Mouse (Mus musculus) forebrain, embryonic 14.5 days (tissue): ENCODE measurements around the gene Opalin. TPM values are rescaled to one million over a fixed set of nuclear protein-coding genes. Genes with fewer than 3 reads are reported as not detected.

ENCODE experiments used
- ATAC-seq: fragments of 200-750 bp; cut with Nextera tagmentation; 2 replicates; pipeline ENCODE4 v1.8.0; 2017; ENCODE audit warnings: mild to moderate bottlenecking, moderate library complexity
- DNase-seq: peaks from one replicate; pipeline ENCODE4 v3.0.0-alpha.2; 2015; ENCODE audit warnings: low spot score
- H3K27ac ChIP-seq: fragments of 300-500 bp; sonication (generic); 2 replicates; pipeline ENCODE4 v1.5.1; 2014; ENCODE audit warnings: low read depth, mild to moderate bottlenecking, control low read depth, low read length, moderate library complexity
- H3K27me3 ChIP-seq: fragments of 300-500 bp; sonication (generic); replicated peaks from 2 replicates; pipeline ENCODE4 v1.6.1; 2014; ENCODE audit warnings: low read length, control low read depth, mixed read lengths; ENCODE audit not compliant: control insufficient read depth, insufficient read depth
- H3K36me3 ChIP-seq: fragments of 300-500 bp; sonication (generic); 2 replicates; pipeline ENCODE4 v1.6.1; 2014; ENCODE audit warnings: low read length, control low read depth; ENCODE audit not compliant: control insufficient read depth, insufficient read depth
- H3K4me1 ChIP-seq: fragments of 300-500 bp; sonication (generic); 2 replicates; pipeline ENCODE4 v1.6.1; 2014; ENCODE audit warnings: antibody characterized with exemption, low read length, control low read depth; ENCODE audit not compliant: control insufficient read depth, insufficient read depth
- H3K4me2 ChIP-seq: fragments of 300-500 bp; sonication (generic); 2 replicates; pipeline ENCODE4 v1.6.1; 2014; ENCODE audit warnings: mild to moderate bottlenecking, control low read depth, low read length
- H3K4me3 ChIP-seq: fragments of 300-500 bp; sonication (generic); 2 replicates; pipeline ENCODE4 v1.5.1; 2014; ENCODE audit warnings: low read depth, low read length, control low read depth
- H3K9ac ChIP-seq: fragments of 300-500 bp; sonication (generic); 2 replicates; pipeline ENCODE4 v1.6.1; 2014; ENCODE audit warnings: mild to moderate bottlenecking, low read length, control low read depth, moderate library complexity
- H3K9me3 ChIP-seq: fragments of 300-500 bp; sonication (generic); replicated peaks from 2 replicates; pipeline ENCODE4 v1.6.1; 2016; ENCODE audit warnings: low read length, control low read depth, mixed read lengths; ENCODE audit not compliant: control insufficient read depth
- WGBS: fragments of 180-500 bp; shearing (Covaris S2); extraction: QIAGEN DNeasy Blood & Tissue Kit; methylation state at CpG from one replicate; pipeline ENCODE4 v1.1.7; 2014; 5-methylcytosine and 5-hydroxymethylcytosine counted together
- polyA plus RNA-seq: library from polyadenylated mRNA; unstranded; fragments of >200 nt; fragmentation: Nextera tagmentation; extraction: Ambion mirVana; gene quantifications from 2 replicates; pipeline ENCODE4 v1.2.1, GENCODE M21; 2014

The Opalin gene
- polyA plus RNA-seq: not detected in 2 replicates

DNA sequence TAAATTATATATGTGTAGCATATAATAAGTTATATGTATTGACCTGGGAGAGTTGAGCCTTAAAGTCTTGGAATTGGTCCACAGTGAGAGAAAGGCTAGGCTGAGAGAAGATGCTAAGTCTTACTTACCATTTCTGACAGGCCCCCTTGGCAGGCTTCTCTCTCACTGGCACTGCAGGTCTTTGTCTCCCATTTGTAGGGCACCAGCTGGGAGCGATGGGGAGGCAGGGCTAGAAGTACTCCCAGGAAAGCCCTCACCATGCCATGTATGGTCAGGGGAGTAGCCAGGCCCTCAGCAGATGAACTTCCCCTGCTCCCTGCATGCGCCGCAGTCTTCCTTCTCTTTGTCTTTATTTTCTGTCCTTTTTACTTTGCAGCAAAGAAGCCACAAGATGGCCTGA, at the start of gene Opalin:
Gene Opalin, minus strand, starts transcription at position 208 of the 400 bp plus-strand sequence.
- no peaks in the 10 kb centered on the region for H3K27me3 ChIP-seq
- H3K9me3 ChIP-seq: no peaks in the 10 kb centered on the region
- H3K27ac ChIP-seq: no peak within 1 kb of the TSS
- no peak within 1 kb of the TSS for H3K4me3 ChIP-seq
- H3K4me2 ChIP-seq: no peak within 1 kb of the TSS
- peaks cover 8% of the 10 kb centered on the region for H3K4me1 ChIP-seq
- no peak for ATAC-seq
- peak; percentile 26 for DNase-seq
- H3K36me3 ChIP-seq: no peaks in the 10 kb centered on the region
- WGBS: 89% methylated on average over 3 of the region's 3 CpGs
- H3K9ac ChIP-seq: no peak within 1 kb of the TSS

DNA sequence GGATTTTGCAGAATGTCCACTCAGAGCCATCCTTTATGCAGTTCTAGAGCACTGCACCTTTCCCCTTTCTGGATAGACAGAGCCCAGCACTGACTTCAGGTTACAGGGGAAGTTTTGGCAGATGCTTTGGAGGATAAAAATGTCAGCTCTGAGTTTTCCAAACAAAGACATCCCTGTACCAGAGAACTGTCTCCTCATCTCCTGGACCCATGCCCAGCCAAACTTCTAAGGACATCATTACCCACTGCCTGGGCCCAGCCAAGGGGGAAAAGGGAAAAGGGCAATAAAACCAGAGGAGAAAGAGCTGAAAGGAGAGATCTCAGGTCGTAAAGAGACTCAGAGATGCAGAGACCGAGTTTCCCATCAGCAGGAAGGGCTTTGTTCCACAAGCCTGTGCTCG, 46.1 kb upstream of the Opalin start:
- Histone ChIP-seq H3K4me3 (no peak overlapping the region), H3K4me2 (no peak overlapping the region), H3K9me3 (no peaks in the 10 kb centered on the region), H3K4me1 (no peaks in the 10 kb centered on the region), H3K27me3 (no peaks in the 10 kb centered on the region), H3K27ac (no peak overlapping the region), H3K36me3 (no peaks in the 10 kb centered on the region), H3K9ac (no peak overlapping the region)
- no peak for ATAC-seq
- DNase-seq: no peak
- WGBS: 10% methylated on average over 3 of the region's 3 CpGs

GRCm38 (mm10) chr19:41119924-41120323, 43.0 kb upstream of the Opalin start:
- Histone ChIP-seq H3K27me3 (no peaks in the 10 kb centered on the region), H3K27ac (no peak overlapping the region), H3K4me3 (no peak overlapping the region), H3K9ac (no peak overlapping the region), H3K36me3 (no peaks in the 10 kb centered on the region), H3K4me2 (no peak overlapping the region), H3K9me3 (no peaks in the 10 kb centered on the region), H3K4me1 (peaks cover 2% of the 10 kb centered on the region; the same call in 1 of the 2 replicates)
- ATAC-seq (0 out of 2 replicates have a peak, but pooled peaks have one; percentile 12), DNase-seq (peak; percentile 46)
- WGBS: 77% methylated on average over 13 of the region's 13 CpGs

GRCm38 (mm10) chr19:41118346-41118745, 41.4 kb upstream of the Opalin start:
- Histone ChIP-seq H3K4me2 (no peak overlapping the region), H3K27me3 (no peaks in the 10 kb centered on the region), H3K4me3 (no peak overlapping the region), H3K9me3 (no peaks in the 10 kb centered on the region), H3K27ac (no peak overlapping the region), H3K4me1 (peaks cover 13% of the 10 kb centered on the region), H3K9ac (no peak overlapping the region), H3K36me3 (no peaks in the 10 kb centered on the region)
- no peak for DNase-seq
- WGBS: 71% methylated on average over 6 of the region's 6 CpGs
- ATAC-seq: no peak

DNA sequence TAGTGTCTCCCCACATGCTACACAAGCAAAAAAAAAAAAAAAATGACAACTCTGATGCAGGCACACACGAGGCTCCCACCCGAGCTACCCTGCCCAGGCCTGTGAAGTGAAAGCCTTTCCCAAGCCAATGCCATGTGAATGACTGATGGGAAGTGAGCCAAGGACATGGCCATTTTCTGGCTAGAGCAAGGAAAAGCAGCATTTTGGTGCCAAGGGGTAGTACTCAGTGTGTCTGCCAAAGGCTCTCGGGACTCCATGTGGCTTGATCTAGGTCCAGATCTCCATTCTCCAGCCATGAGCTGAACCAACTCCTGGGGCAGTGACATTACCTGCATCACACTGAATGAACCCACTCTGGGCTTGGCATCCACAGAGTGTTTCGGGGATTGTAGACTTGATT, 40.4 kb upstream of the Opalin start:
- peak; percentile 64 for DNase-seq
- Histone ChIP-seq H3K27me3 (no peaks in the 10 kb centered on the region), H3K9ac (no peak overlapping the region), H3K4me2 (no peak overlapping the region), H3K27ac (no peak overlapping the region), H3K4me3 (no peak overlapping the region), H3K4me1 (peaks cover 18% of the 10 kb centered on the region), H3K9me3 (no peaks in the 10 kb centered on the region), H3K36me3 (no peaks in the 10 kb centered on the region)
- 58% methylated on average over 4 of the region's 4 CpGs for WGBS
- no peak for ATAC-seq

DNA sequence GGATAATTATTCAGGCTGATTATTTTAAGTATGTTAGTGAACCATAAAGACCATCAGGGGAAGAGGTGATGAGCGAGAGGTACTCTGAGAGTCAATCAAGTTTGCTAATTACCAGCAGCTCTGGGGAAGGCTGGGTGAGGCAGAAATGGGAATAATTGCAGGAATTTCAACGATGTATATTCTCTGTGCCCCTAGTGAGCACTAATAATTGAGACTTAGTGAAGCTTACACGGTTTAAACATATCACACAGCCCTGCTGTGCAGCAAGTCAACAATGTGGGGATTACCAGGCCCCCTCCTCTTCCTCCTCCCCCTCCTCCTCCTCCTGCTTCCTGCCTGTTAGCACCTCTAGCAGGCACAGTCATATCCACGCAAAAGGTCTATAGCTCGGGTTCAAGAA, 37.7 kb upstream of the Opalin start:
- DNase-seq: peak; percentile 53
- H3K36me3 ChIP-seq: no peaks in the 10 kb centered on the region
- H3K9ac ChIP-seq: no peak overlapping the region
- peak; percentile 59; the same call in 1 of the 2 replicates for ATAC-seq
- H3K4me1 ChIP-seq: peaks cover 26% of the 10 kb centered on the region
- H3K27me3 ChIP-seq: 0 out of 2 replicates have a peak, but pooled peaks cover 6% of the 10 kb centered on the region
- H3K4me3 ChIP-seq: no peak overlapping the region
- no peak overlapping the region for H3K27ac ChIP-seq
- H3K4me2 ChIP-seq: peak overlapping the region; percentile 18; the same call in 1 of the 2 replicates
- 3% methylated on average over 5 of the region's 5 CpGs for WGBS
- H3K9me3 ChIP-seq: no peaks in the 10 kb centered on the region

DNA sequence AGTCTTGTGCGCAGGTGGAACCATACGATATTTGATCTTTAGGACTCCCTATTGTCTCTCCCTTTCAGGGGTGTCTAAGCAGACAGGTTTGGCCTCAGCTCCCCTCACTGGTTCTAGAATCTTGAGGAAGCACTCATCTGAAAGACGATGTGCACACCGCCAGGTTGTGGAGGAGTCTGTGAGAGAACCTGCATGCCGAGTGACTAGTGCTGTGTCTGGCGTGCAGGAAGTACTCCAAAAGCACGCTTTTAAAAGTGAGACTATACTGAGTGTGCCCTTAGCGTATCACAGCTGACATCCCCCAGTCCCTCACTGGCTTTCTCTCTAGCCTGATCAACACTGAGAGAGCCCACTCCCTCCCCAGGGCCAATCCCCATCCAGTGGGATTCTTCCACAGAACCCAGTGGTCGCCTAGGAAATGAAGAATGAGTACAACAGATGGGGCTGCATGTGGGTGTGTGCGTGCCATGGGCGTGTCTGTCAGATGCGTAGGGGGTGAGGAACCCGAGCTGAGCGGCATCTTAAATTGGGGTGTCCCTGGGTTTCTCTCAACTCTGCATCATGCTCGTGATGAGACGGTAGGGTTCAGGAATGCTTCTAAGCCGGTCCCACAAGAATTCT, 37.1 kb upstream of the Opalin start:
- H3K4me3 ChIP-seq: no peak overlapping the region
- DNase-seq (peak; percentile 65), ATAC-seq (peak; percentile 64)
- H3K27me3 ChIP-seq: 0 out of 2 replicates have a peak, but pooled peaks cover 6% of the 10 kb centered on the region
- no peaks in the 10 kb centered on the region for H3K36me3 ChIP-seq
- H3K4me2 ChIP-seq: peak overlapping the region; percentile 18; the same call in 1 of the 2 replicates
- H3K4me1 ChIP-seq: peaks cover 31% of the 10 kb centered on the region
- WGBS: 27% methylated on average over 17 of the region's 17 CpGs
- no peaks in the 10 kb centered on the region for H3K9me3 ChIP-seq
- no peak overlapping the region for H3K27ac ChIP-seq
- no peak overlapping the region for H3K9ac ChIP-seq

- no peak overlapping the region for H3K9ac ChIP-seq
- ATAC-seq (no peak), DNase-seq (no peak)
- no peaks in the 10 kb centered on the region for H3K9me3 ChIP-seq
- peaks cover 35% of the 10 kb centered on the region for H3K4me1 ChIP-seq
- no peaks in the 10 kb centered on the region for H3K36me3 ChIP-seq
- no peak overlapping the region for H3K27ac ChIP-seq
- no peak overlapping the region for H3K4me2 ChIP-seq
- no peak overlapping the region for H3K4me3 ChIP-seq
- H3K27me3 ChIP-seq: 0 out of 2 replicates have a peak, but pooled peaks cover 6% of the 10 kb centered on the region
- 21% methylated on average over 6 of the region's 6 CpGs for WGBS
Observed at GRCm38 (mm10) chr19:41112609-41113008, 35.7 kb upstream of the Opalin start.

DNA sequence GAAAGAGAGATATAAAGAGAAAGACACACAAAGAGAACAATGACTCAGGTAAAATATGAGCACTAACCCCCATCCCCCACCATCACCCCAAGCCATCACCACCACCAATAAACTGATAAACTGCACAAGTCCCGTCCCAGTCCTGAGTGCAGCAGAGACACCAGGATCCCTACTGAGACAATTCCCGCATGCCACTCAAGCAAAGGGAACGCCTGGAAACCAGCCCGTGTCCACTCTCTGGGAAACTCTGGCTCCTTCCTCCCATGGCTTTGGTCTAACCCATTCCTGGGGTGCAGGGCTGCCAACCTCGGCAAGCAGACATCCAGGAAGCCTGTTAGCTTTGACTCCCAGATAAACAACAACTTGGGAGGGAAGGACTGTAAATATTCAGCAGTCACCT, 33.1 kb upstream of the Opalin start:
- no peak for ATAC-seq
- peaks cover 34% of the 10 kb centered on the region for H3K4me1 ChIP-seq

More for the DNA sequence above, 33.1 kb upstream of the Opalin start:
- 35% methylated on average over 5 of the region's 5 CpGs for WGBS
- no peaks in the 10 kb centered on the region for H3K9me3 ChIP-seq
- H3K36me3 ChIP-seq: no peaks in the 10 kb centered on the region
- no peak overlapping the region for H3K4me2 ChIP-seq
- 0 out of 2 replicates have a peak, but pooled peaks cover 10% of the 10 kb centered on the region for H3K27me3 ChIP-seq
- DNase-seq: peak; percentile 42
- no peak overlapping the region for H3K4me3 ChIP-seq
- H3K27ac ChIP-seq: no peak overlapping the region; the same call in 1 of the 2 replicates
- no peak overlapping the region for H3K9ac ChIP-seq
